Mouse (Mus musculus) E14TG2a.4 (cell line): Measurements from ENCODE around the gene Jmjd1c.

Experiments used
- CTCF ChIP-seq: conservative IDR thresholded peaks from 2 replicates; pipeline ENCODE4 v1.5.1; 2014; ENCODE audit warnings: low read length
- NANOG ChIP-seq: IDR thresholded peaks from 2 replicates; pipeline ENCODE4 v1.6.1; 2014; ENCODE audit warnings: borderline replicate concordance, low read length, mixed read lengths
- POU5F1 ChIP-seq: IDR thresholded peaks from 2 replicates; pipeline ENCODE4 v1.6.1; 2014; ENCODE audit warnings: low read length, borderline replicate concordance

GRCm38 (mm10) chr10:67282531-67282930 lies 186.6 kb downstream of the Jmjd1c start:
- TF ChIP-seq CTCF (no peak), NANOG (no peak), POU5F1 (no peak)
